Mouse (Mus musculus): Measurements from ENCODE around the gene Sh3kbp1. TPM values are rescaled to one million over a fixed set of nuclear protein-coding genes. Genes with fewer than 3 reads are reported as not detected.

Gene Sh3kbp1
- polyA plus RNA-seq, 1 experiment from 2014 or later: 166 TPM

GRCm38 (mm10) chrX:159671388-159671787 lies 44.3 kb downstream of the Sh3kbp1 start:
- ATAC-seq (replicated peaks; ENCODE audit: extremely low read depth, insufficient read depth, low FRiP score): no peak

DNA sequence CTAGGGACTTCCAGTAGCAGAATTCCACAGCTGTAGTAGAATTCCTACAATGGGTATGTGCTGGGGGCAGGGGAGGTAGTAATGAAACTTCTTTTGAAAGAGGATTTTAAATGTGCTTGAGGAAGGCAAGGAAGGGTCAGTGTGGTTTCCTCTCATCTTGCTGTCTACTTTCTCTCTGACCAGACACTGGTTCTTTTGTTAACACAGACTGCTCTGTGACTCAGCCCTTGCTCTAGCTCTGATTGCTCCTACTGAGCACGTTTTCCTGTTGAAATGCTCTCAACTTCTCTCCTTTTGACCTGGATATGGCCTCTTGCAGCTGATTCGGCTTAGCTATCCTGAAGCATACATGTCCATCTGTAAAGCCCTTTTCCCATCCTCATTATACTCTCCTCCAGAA lies 45.4 kb downstream of the Sh3kbp1 start:
- Histone ChIP-seq H3K36me3 (ENCODE audit: control insufficient read depth, insufficient read depth) (no peaks in the 10 kb centered on the region), H3K4me1 (ENCODE audit: control insufficient read depth, insufficient read depth, low read length) (peaks cover 4% of the 10 kb centered on the region; the same call in 1 of the 2 replicates), H3K4me3 (ENCODE audit: low read length) (no peak overlapping the region), H3K27ac (ENCODE audit: low read length) (no peak overlapping the region), H3K27me3 (ENCODE audit: control insufficient read depth, insufficient read depth, low read length) (no peaks in the 10 kb centered on the region), H3K4me2 (ENCODE audit: low read depth, low read length) (no peak overlapping the region), H3K9me3 (replicated peaks; ENCODE audit: control insufficient read depth, low read length) (no peaks in the 10 kb centered on the region), H3K9ac (ENCODE audit: low read length) (no peak overlapping the region)
- ATAC-seq (replicated peaks; ENCODE audit: extremely low read depth, insufficient read depth, low FRiP score): no peak
- 35% methylated on average over 2 of the region's 2 CpGs for WGBS

More at GRCm38 (mm10) chrX:159671388-159671787, 44.3 kb downstream of the Sh3kbp1 start:
- no peak overlapping the region for H3K27ac ChIP-seq (ENCODE audit: low read length)
- no peaks in the 10 kb centered on the region for H3K9me3 ChIP-seq (replicated peaks; ENCODE audit: control insufficient read depth, low read length)
- 84% methylated on average over 7 of the region's 7 CpGs for WGBS
- peaks cover 4% of the 10 kb centered on the region; the same call in 1 of the 2 replicates for H3K4me1 ChIP-seq (ENCODE audit: control insufficient read depth, insufficient read depth, low read length)
- no peak overlapping the region for H3K4me2 ChIP-seq (ENCODE audit: low read depth, low read length)
- H3K27me3 ChIP-seq (ENCODE audit: control insufficient read depth, insufficient read depth, low read length): no peaks in the 10 kb centered on the region
- no peak overlapping the region for H3K4me3 ChIP-seq (ENCODE audit: low read length)
- H3K36me3 ChIP-seq (ENCODE audit: control insufficient read depth, insufficient read depth): no peaks in the 10 kb centered on the region
- no peak overlapping the region for H3K9ac ChIP-seq (ENCODE audit: low read length)

DNA sequence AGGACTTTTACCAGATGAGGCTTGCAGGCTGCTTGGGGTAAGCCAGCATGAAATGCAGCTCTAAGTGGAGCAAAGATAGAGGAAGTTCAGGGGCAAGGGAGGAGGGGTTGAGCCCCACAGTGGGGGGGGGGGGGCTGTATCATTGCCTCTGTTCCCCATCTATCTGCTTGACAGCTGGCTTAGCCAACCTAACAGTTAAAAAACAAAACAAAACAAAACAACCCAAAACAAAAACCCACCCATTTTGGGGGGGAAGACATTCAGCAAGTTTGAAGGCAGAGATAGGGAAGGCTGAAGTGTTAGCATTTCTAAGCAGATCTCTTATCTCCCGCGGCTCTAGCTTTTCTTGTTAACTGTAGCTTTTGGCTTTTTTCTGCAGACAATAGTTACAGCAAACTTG lies 49.2 kb downstream of the Sh3kbp1 start:
- no peaks in the 10 kb centered on the region for H3K36me3 ChIP-seq (ENCODE audit: control insufficient read depth, insufficient read depth)
- ATAC-seq (replicated peaks; ENCODE audit: extremely low read depth, insufficient read depth, low FRiP score): no peak
- no peak overlapping the region for H3K4me2 ChIP-seq (ENCODE audit: low read depth, low read length)
- no peak overlapping the region for H3K9ac ChIP-seq (ENCODE audit: low read length)
- no peak overlapping the region for H3K4me3 ChIP-seq (ENCODE audit: low read length)
- H3K27ac ChIP-seq (ENCODE audit: low read length): no peak overlapping the region
- peaks cover 4% of the 10 kb centered on the region; the same call in 1 of the 2 replicates for H3K4me1 ChIP-seq (ENCODE audit: control insufficient read depth, insufficient read depth, low read length)
- no peaks in the 10 kb centered on the region for H3K9me3 ChIP-seq (replicated peaks; ENCODE audit: control insufficient read depth, low read length)
- WGBS: 18% methylated on average over 2 of the region's 2 CpGs
- H3K27me3 ChIP-seq (ENCODE audit: control insufficient read depth, insufficient read depth, low read length): no peaks in the 10 kb centered on the region

DNA sequence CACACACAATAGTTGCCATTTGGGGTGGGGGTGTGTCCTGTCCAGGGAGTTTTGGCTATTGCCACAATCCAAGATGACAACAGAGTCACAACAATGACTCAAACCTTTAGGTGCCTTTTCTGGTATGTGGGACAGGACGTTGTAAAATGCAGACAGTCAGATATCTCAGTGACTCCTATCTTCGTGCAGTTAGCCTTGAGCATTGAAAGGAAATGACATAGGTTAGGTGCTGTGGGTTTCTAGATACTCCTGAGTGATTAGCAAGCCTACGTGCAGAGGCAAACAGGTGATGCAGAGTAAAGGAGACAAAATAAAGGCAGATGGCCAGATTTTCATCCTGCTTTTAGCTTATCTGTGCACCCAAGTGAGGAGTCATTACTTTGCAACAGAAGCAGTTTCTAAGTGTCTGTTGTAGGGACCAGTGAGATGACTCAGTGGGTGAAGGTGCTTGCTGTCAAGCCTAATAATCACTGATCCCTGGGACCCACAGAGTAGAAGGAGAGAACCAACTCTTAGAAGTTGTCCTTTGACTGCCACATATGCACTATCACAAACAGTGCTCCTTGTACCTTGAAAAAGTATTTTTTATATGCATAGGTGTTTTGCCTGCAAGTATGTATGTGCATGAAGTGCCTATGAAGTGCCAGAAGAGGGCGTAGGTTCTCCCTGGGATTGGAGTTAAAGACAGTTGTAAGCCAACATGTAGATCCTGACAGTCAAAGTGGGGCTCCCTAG lies 50.7 kb downstream of the Sh3kbp1 start:
- no peak overlapping the region for H3K4me3 ChIP-seq (ENCODE audit: low read length)
- no peaks in the 10 kb centered on the region for H3K27me3 ChIP-seq (ENCODE audit: control insufficient read depth, insufficient read depth, low read length)
- H3K4me2 ChIP-seq (ENCODE audit: low read depth, low read length): no peak overlapping the region
- H3K9me3 ChIP-seq (replicated peaks; ENCODE audit: control insufficient read depth, low read length): no peaks in the 10 kb centered on the region
- H3K9ac ChIP-seq (ENCODE audit: low read length): no peak overlapping the region
- no peaks in the 10 kb centered on the region for H3K36me3 ChIP-seq (ENCODE audit: control insufficient read depth, insufficient read depth)
- WGBS: 48% methylated on average over 4 of the region's 4 CpGs
- H3K27ac ChIP-seq (ENCODE audit: low read length): no peak overlapping the region
- ATAC-seq (replicated peaks; ENCODE audit: extremely low read depth, insufficient read depth, low FRiP score): no peak; the same call in 1 of the 2 replicates
- peaks cover 4% of the 10 kb centered on the region; the same call in 1 of the 2 replicates for H3K4me1 ChIP-seq (ENCODE audit: control insufficient read depth, insufficient read depth, low read length)

DNA sequence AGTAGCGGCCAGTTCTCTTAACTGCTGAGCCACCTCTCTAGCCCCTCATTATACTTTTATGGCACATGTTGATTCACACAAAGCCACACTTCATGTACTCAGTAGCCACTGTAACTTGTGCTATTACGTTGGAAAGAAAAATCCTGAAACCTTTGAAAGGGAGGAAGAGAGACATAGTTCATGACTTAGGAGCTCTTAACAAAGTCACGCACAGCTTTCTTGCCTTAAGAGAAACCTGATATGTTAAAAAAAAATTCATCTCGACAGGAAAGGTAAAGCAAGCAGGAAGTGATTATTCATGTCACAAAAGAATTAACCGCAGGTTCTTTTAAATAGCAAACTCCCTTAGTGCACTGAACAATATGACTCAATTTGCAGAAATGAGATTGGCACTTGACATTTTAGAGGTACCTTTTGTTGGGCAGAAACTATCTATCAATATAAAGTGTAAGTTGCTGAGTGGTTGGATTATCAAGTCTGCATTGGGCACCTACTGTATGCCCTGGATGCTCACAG lies 51.3 kb downstream of the Sh3kbp1 start:
- H3K36me3 ChIP-seq (ENCODE audit: control insufficient read depth, insufficient read depth): no peaks in the 10 kb centered on the region
- H3K27me3 ChIP-seq (ENCODE audit: control insufficient read depth, insufficient read depth, low read length): no peaks in the 10 kb centered on the region
- H3K9ac ChIP-seq (ENCODE audit: low read length): no peak overlapping the region
- WGBS: 73% methylated on average over 5 of the region's 5 CpGs
- no peak overlapping the region for H3K27ac ChIP-seq (ENCODE audit: low read length)
- peaks cover 4% of the 10 kb centered on the region; the same call in 1 of the 2 replicates for H3K4me1 ChIP-seq (ENCODE audit: control insufficient read depth, insufficient read depth, low read length)
- no peaks in the 10 kb centered on the region for H3K9me3 ChIP-seq (replicated peaks; ENCODE audit: control insufficient read depth, low read length)
- H3K4me3 ChIP-seq (ENCODE audit: low read length): no peak overlapping the region
- ATAC-seq (replicated peaks; ENCODE audit: extremely low read depth, insufficient read depth, low FRiP score): no peak
- H3K4me2 ChIP-seq (ENCODE audit: low read depth, low read length): no peak overlapping the region

DNA sequence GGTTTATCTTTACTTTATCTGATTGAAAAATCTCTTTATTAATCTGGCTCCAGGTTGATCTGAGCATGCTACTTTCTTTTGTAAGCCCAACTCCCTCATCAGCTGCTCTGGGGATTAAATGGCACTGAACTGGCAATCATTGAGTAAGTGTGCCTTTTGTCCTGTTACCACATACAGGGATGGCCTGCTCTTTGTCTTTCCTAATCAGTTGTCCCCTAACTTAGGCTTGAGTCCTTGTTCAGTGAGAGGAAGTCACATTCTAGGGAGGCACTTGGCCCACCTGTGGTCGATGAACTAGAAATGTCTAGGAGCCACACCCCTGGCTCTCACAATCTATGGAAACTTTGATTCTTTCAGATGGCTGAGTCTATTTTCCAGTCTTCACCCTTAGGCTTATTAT lies 58.4 kb downstream of the Sh3kbp1 start:
- H3K4me3 ChIP-seq (ENCODE audit: low read length): no peak overlapping the region
- no peaks in the 10 kb centered on the region for H3K9me3 ChIP-seq (replicated peaks; ENCODE audit: control insufficient read depth, low read length)
- H3K36me3 ChIP-seq (ENCODE audit: control insufficient read depth, insufficient read depth): no peaks in the 10 kb centered on the region
- H3K27me3 ChIP-seq (ENCODE audit: control insufficient read depth, insufficient read depth, low read length): no peaks in the 10 kb centered on the region
- no peak overlapping the region for H3K4me2 ChIP-seq (ENCODE audit: low read depth, low read length)
- H3K27ac ChIP-seq (ENCODE audit: low read length): no peak overlapping the region
- 31% methylated on average over 1 of the region's 1 CpGs for WGBS
- no peaks in the 10 kb centered on the region for H3K4me1 ChIP-seq (ENCODE audit: control insufficient read depth, insufficient read depth, low read length)
- ATAC-seq (replicated peaks; ENCODE audit: extremely low read depth, insufficient read depth, low FRiP score): no peak
- H3K9ac ChIP-seq (ENCODE audit: low read length): no peak overlapping the region

DNA sequence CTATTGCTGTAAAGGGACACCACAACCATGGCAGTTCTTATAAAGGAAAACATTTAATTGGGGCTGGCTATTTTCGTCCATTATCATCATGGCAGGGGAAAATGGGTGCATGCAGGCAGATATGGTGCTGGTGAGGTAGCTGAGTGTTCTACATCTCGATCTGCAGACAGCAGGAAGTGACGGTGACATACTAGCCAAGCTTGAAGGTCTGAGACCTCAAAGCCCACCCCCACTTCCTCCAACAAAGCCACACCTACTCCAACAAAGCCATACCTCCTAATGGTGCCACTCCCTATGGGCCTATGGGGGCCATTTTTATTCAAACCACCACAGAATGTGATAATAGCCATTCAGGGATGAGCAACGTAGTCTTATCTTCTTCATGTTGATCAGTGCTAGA lies 59.8 kb downstream of the Sh3kbp1 start:
- Histone ChIP-seq H3K4me2 (ENCODE audit: low read depth, low read length) (no peak overlapping the region), H3K27ac (ENCODE audit: low read length) (no peak overlapping the region), H3K36me3 (ENCODE audit: control insufficient read depth, insufficient read depth) (no peaks in the 10 kb centered on the region), H3K9me3 (replicated peaks; ENCODE audit: control insufficient read depth, low read length) (no peaks in the 10 kb centered on the region), H3K4me1 (ENCODE audit: control insufficient read depth, insufficient read depth, low read length) (no peaks in the 10 kb centered on the region), H3K4me3 (ENCODE audit: low read length) (no peak overlapping the region), H3K9ac (ENCODE audit: low read length) (no peak overlapping the region), H3K27me3 (ENCODE audit: control insufficient read depth, insufficient read depth, low read length) (no peaks in the 10 kb centered on the region)
- no peak for ATAC-seq (replicated peaks; ENCODE audit: extremely low read depth, insufficient read depth, low FRiP score)
- 63% methylated on average over 4 of the region's 4 CpGs for WGBS

- ATAC-seq (replicated peaks; ENCODE audit: extremely low read depth, insufficient read depth, low FRiP score): no peak
- Histone ChIP-seq H3K9me3 (replicated peaks; ENCODE audit: control insufficient read depth, low read length) (no peaks in the 10 kb centered on the region), H3K36me3 (ENCODE audit: control insufficient read depth, insufficient read depth) (no peaks in the 10 kb centered on the region), H3K4me1 (ENCODE audit: control insufficient read depth, insufficient read depth, low read length) (no peaks in the 10 kb centered on the region), H3K9ac (ENCODE audit: low read length) (no peak overlapping the region), H3K4me3 (ENCODE audit: low read length) (no peak overlapping the region), H3K27ac (ENCODE audit: low read length) (no peak overlapping the region), H3K27me3 (ENCODE audit: control insufficient read depth, insufficient read depth, low read length) (no peaks in the 10 kb centered on the region), H3K4me2 (ENCODE audit: low read depth, low read length) (no peak overlapping the region)
- WGBS: 70% methylated on average over 5 of the region's 5 CpGs
Measured at GRCm38 (mm10) chrX:159688698-159689097, 61.6 kb downstream of the Sh3kbp1 start.

DNA sequence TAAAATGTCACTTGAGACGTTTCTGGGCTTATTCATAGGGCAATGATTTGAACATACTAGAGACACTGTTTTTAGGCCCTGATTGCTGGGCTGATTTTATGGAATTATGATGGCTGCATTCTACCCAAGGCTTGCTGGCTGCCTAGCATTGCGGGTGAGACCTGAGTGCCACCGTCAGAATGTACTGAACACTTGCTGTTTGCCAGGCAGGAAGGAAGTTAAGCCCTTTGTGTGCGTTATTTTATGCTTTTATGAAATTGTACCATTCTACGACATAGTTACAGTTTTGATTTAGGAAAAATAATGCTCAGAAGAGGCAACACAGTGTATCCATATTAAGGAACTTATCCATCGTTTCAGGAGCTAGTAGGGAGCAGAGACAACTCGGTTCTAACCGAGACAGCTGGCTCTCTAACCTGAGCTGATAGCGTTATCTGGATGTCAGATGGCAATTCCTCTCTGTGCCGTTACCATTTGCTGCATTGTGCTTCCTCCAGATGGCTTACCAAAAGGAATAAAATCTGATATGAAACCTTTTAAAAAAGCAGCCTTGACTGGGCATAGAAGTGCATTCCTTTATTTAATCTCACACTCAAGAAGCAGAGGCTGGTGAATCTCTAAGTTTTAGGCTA lies 62.8 kb downstream of the Sh3kbp1 start:
- H3K4me1 ChIP-seq (ENCODE audit: control insufficient read depth, insufficient read depth, low read length): no peaks in the 10 kb centered on the region
- no peaks in the 10 kb centered on the region for H3K36me3 ChIP-seq (ENCODE audit: control insufficient read depth, insufficient read depth)
- no peak overlapping the region for H3K9ac ChIP-seq (ENCODE audit: low read length)
- 60% methylated on average over 10 of the region's 10 CpGs for WGBS
- H3K27me3 ChIP-seq (ENCODE audit: control insufficient read depth, insufficient read depth, low read length): no peaks in the 10 kb centered on the region
- no peaks in the 10 kb centered on the region for H3K9me3 ChIP-seq (replicated peaks; ENCODE audit: control insufficient read depth, low read length)
- ATAC-seq (replicated peaks; ENCODE audit: extremely low read depth, insufficient read depth, low FRiP score): no peak
- no peak overlapping the region for H3K4me2 ChIP-seq (ENCODE audit: low read depth, low read length)
- no peak overlapping the region for H3K4me3 ChIP-seq (ENCODE audit: low read length)
- no peak overlapping the region for H3K27ac ChIP-seq (ENCODE audit: low read length)
